Mouse (Mus musculus): Measurements from ENCODE around the gene Pcyt1a.
A peak's percentile ranks its signal among the peaks of the same experiment; 100 is the strongest.

Gene Pcyt1a

DNA sequence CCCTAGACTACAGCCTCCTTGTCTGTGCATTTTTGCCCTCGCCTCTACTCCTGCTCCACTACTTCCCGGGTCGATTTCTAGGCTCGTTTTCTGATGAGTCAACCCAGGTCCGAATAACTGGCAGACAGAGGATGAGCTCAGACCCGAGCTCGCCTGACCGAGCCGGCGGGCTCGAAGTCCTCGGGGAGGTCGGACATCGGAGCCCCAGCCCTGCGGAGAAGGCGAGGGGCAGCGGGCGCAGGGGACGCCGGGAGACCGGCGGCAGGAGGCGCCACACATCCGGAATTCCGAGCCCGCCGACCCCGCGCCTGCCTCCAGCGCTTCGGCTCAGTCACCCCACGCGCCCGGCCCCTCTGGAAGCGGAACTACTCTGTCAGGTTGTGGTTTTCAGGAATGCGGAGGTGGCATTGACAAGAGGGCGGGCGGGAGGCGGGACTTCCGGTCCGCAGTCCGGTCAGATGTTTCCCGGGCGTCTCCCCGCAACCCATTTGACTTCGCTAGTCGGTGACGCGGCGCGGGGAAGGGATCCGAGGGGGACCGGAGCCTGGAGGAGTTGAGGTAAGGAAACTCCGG lies at the start of gene Pcyt1a:
TSS of gene Pcyt1a (plus strand) at position 448 of the 573 bp plus-strand sequence.
- DNase-seq (ENCODE audit: low read depth, low spot score): peak; percentile 94

DNA sequence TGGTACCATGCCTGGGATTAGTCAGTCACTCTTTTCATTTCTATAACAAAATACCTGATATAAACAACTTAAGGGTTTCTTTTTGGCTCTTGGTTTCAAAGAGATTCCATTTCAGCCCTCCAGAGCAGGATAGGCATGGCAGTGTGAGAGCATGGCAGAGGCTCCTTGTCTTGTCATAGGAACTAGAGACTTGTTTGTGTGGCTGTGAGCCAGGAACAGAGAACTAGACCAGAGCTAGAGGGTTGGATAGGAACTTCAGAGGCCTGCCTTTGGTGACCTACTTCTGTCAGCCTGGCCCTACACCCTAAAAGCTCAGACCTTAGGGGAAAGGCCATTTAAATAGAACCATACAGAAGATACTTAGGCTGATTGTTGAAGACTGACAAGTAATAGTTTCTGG lies 47.8 kb upstream of the Pcyt1a start:
- DNase-seq (ENCODE audit: low read depth, low spot score): no peak

DNA sequence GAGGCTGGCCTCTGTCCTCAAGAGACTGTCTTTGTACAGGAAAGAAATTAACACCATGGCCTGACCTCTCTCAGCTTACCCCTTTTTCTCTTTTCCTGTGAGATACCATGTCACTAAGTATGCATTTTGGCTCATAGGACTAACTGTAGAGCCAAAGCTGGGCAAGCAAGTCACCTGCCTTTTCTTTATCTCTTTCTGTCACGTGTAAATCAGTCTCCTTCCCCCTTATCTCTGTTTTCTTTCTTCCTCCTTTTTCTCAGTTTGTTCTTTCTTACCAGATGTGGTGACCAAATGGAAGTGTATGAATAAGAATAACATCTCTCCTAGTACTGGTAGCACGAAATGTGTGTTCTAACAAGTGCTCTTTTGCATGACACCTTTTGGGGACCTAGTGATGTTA lies 45.8 kb upstream of the Pcyt1a start:
- no peak for DNase-seq (ENCODE audit: low read depth, low spot score)

DNA sequence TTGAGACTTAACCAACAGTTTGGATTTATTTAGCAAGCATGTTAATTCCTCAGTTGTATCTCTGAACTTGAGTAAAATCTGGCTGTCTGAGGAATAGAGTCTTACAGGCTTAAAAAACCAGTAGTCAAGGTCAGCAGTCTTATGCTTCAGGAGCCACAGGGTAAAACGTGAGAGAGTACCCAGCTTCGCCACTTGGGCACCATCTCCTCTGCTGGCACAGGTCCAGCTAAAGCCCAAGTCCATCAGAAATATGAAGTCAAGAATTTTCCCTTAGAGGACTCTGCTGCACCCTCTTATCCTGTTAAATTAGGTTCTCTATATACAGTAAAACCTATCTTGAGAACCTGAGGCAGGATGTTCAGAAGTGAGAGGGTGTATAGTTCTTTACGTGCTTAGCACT lies 43.9 kb upstream of the Pcyt1a start:
- DNase-seq (ENCODE audit: low read depth, low spot score): no peak

DNA sequence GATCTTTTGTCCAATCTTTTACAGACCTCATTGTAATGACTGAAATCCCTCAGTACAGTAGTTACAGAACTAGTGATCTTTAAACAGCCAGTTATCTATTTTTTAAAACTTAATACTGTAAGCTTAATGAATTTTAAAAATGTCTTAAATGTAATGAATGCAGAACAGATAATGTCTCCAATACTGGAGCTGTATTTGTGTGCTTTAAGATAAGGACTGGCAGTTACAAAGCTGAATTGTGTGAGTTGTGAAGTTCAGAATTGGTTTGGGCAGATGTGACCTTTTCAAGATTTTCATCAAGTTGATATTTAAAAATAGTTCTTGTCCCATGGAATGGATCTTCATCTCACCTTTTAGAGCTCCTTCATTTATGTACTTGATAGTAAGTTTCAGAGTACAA lies 41.7 kb upstream of the Pcyt1a start:
- no peak for DNase-seq (ENCODE audit: low read depth, low spot score)

DNA sequence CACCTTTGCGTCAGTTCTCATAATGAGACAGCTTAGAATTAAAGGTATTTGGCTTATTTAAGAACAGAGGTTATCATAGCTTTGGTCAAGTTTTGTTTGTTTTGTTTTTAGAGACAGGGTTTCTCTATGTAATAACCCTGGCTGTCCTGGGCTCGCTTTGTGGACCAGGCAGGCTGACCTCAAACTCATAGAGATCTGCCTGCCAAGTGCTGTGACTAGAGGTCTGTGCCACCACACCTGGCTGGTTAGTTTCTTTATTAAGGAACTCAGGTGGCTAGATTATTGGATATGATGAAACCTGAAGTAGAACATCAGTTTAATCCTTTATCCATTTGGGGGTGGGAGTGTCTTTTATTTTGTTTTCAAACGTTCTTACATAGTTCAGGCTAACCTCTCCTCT lies 40.9 kb upstream of the Pcyt1a start:
- DNase-seq (ENCODE audit: low read depth, low spot score): no peak

DNA sequence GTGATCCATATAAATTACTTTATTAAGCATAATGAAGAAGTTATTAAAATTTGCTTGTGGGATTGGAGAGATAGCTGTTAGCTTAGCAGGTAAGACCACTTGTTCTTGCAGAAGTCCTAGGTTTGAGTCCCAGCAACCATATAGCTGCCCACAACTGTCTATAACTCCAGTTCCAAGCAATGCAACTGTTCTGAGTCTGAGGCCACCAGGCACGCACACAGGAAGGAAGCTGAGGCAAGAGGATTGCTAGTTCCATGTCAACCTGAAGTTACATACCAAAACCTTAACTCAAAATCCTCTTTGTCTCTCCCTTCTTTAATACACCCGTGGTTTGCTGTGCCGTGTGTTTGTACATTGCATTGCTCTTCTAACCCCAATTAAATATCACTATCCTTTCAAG lies 39.8 kb upstream of the Pcyt1a start:
- no peak for DNase-seq (ENCODE audit: low read depth, low spot score)

DNA sequence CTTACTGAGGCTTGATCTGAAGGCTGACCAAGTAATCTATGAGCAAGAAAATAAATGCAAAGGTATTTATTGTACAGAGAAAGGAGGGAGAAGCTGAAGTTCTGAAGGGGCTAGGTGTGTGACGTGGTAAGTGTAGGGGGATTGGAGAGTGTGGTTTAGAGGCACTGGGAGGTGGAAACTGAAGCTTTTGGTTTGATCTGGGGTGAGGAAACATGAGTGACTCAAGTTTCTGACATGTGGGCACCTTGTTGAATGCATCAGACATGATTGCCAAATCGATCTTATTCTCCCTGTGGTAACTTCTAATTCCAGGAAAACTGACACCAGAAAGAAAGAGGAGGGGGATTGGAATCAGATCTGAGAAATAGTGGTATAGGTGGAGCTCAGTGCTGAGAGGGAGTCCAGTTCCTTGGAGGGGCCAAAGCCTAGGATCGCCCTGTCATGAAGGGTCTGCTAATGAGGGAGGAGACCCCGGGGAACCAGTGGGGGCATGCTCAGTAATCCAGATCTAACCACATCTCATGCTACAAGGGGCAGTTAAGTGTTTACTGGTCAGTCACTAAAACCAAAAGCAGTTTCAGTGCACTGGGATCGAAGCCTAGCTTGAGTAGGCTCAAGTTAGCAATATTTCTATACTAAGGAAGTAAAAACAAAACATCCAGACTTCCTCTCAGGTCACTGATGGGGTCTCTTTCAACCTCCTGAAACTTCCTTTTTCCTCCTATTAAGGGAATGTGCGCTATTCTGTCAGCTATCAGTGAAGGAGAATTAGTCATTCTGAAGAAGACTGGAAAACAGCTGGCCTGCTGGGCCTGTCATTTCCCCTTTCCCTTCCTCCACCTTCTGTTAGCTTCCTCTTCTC lies 34.8 kb upstream of the Pcyt1a start:
- DNase-seq (ENCODE audit: low read depth, low spot score): no peak

DNA sequence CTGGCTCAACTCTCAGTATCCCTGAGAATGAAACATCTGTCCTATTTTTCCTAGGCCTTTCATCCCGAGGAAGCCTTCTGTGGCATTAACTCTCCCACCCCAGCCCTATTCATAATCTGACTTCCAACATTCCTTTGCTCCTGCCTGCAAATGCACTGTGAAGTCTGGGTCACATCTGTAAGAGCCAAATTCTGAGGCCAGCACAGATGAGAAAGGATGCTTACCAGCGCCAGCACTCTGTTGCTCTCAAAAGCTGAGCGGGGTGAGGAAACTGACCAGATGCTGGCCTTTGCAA lies 34.2 kb upstream of the Pcyt1a start:
- DNase-seq (ENCODE audit: low read depth, low spot score): no peak

DNA sequence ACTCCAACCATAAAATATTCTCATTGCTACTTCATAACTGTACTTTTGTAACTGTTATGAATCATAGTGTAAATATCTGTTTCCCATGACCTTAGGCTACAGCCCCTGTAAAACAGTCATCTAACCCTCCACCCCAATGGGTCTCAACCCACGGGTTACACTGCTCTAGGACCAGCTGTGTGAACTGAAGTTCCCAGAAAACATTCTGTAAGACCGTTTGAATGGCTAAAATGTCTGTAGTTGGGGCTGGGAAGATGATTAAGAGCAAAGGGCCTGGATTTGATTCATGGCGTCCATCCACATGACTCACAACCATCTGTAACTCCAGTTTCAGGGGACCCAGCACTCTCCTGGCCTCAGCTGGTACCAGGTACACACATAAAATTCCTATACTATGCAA lies 32.5 kb upstream of the Pcyt1a start:
- no peak for DNase-seq (ENCODE audit: low read depth, low spot score)

DNA sequence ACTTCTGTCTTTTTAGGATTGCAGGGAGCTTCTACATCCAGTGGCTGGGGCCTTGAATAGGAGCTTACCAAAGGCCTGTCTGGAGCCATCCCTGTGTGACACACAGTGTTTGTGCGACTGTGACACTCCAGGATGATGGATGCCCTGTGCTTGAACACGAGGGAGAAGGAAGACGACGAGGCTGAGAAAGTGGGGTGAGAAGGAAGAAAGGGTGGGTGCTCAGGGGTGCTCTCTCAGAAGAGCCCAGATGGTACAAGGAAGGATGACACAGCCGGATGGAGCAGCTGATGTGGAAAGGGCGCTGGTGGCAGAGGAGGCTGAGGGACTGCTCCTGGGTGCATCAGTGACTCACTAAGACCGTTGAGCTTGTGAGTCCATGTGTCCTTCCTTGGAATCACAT lies 30.5 kb upstream of the Pcyt1a start, which contains the start of gene Tm4sf19:
TSS of gene Tm4sf19 (plus strand) at position 240 of the 400 bp plus-strand sequence.
- no peak for DNase-seq (ENCODE audit: low read depth, low spot score)

DNA sequence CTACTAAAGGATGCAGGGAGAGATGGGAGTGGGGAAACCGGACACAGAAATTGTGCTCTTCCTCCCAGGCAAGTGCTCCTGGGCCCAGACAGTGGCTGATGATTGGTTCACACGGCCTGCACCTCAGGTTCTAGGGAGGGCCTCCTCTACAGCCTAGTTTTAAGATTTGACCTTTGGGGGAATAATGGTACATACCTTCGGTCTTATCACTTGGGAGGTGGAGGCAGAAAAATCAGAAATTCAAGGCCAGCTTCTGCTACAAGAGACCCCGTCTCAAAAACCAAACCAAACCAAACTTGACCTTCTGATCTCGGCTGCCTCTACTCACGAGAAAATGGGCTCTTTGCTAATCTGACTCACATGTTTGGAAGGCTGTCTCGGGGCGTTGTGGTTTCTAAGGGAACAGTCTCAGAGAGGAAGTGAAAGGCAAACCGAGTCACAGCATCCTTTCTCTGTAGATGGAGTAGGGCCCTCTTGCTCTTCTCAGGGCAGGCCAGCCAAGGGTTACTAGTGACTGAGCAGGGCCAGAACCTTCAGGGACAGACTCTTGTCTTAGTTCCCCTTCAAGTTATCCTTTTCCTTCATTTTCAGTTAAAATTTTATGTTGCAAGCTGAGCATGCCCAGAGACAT lies 29.3 kb upstream of the Pcyt1a start:
- DNase-seq (ENCODE audit: low read depth, low spot score): no peak

DNA sequence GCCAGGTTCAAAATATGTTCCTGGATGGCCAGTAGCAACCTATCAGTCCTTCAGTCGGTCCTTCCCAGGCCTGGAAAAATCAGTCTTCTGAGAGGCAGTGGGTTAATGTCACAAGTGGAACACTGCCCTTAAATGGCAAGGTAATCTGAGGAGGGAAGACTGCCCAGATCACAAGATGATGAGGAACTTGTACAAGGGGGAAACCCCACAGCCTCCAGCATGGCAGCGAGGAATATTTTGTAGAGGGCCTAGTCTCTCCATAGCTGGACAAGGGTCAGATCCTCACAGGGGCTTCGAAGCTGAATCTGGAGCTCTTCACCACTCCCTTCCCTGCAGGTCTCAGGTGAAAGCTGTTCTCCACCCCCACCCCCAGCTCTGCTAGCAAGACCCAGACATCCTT lies 27.9 kb upstream of the Pcyt1a start:
- DNase-seq (ENCODE audit: low read depth, low spot score): no peak

DNA sequence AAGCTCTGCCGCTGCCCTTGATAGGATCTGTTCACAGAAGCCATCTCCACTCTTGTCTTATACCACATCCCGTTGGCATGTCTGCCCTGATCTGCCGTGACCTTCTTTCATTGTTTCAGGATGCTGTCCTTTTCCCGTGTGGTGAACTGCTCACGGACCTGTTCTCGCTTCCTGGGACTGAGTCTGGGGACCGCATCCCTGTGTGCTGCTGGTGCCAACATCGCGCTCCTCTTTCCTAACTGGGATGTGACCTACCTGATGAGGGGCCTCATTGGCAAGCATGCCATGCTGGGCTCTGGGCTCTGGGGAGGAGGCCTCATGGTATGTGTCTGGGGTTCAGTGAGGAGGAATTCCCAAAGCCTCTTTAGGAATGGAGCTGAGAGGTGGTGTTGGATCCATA lies 25.0 kb upstream of the Pcyt1a start:
- DNase-seq (ENCODE audit: low read depth, low spot score): no peak

DNA sequence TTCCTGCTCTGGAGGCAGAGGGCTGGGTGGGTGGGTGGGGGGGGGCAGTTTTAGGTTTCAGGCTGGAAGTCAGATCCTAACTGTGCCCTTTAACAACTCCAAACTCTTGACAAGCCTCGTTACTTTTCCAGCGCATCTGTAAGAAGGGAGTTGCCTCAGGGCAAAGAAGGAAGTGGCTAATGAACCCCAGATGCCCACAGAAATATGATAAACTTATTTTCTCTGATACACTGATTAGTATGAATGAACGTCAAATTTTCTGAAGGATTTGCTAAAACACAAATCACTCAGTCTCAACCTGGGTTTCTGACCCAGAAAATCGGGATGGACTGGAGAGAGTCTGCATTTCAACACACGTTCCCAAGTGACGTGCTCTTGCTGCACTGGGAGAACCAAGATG lies 24.1 kb upstream of the Pcyt1a start:
- DNase-seq (ENCODE audit: low read depth, low spot score): no peak

DNA sequence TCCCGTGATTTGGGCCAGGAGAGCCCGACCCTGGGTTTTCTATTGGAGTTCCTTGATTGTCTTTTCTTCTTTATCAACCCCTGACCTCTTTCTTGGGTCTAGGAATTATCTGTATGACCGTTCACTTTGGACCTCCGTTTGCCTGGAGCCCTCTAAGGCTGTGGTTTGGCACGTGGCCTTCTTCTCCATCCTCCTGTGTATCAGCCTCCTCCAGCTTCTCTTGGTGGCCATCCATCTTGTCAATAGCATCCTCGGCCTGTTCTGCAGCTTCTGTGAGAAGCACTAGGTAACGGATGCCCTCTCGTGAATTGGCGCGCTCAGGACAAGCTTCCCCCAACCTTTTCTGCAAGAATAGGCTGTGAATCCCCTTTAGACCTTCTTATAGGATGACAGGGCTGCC lies 23.0 kb upstream of the Pcyt1a start:
- no peak for DNase-seq (ENCODE audit: low read depth, low spot score)

DNA sequence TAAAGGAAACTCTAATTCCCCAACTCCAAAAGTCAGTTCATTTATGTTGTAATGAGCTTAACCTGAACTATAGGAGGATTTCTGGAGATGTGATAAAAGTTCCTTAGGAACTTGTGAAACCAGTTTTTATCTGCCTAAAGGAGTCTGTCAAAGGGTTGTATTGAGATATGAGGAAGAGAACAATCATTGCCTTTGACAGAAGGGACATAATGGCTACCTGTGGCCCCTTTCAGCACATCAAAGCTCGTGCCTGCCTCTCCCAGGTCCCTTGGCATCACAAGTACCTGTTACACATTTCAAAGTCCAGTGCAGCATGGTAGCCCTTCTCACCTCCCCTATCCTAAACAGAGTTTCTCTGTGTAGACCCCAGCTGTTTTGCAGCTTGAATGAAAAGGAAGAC lies 13.3 kb upstream of the Pcyt1a start:
- no peak for DNase-seq (ENCODE audit: low read depth, low spot score)

DNA sequence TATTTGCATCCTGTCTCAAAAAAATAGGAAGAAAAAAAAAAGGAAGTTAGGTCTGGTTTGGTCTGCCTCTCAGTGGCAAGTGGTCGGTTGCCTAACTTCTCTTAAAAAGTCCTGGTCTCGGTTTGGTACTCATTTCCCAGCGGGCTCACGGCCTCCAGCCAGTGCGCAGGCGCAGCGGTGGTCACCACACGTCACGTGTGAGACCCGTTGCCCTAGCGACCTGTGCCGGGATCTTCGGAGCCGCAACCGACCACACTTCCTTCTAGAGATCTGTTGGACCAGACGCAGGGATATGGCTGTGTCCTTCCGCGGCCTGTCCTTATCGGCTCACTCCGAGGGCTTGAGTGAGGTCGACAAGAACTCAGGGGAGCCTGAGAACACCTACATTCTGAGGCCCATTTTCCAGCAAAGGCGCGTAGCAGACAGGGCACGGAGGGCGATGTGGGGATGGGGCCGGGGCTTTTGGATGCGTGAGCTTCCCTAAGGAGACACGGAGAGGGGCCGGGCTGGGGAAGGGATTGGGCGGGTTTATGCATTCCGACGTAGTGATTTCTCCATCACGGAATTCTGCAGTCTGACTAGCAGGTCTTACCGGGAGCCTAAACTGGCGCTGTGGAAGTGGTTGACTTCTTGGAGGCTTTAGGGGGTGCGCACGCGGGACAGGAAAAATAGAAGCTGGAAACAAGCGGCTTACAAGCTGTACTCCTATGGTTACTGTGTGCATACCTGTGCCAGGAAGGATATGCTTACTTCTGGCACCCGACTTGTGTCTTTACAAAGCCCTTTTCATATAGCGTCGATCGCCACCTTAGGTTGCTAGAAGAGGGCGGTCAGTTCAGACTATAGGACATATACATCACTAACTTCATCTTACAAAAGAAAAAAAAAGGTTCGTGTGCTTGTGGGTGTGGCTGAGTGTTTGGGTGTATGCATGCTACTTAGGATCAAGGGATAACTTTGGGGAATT lies 10.9 kb upstream of the Pcyt1a start, which contains the start of gene Tctex1d2:
TSS of gene Tctex1d2 (plus strand) at position 186 of the 967 bp plus-strand sequence.
- DNase-seq (ENCODE audit: low read depth, low spot score): peak; percentile 91

DNA sequence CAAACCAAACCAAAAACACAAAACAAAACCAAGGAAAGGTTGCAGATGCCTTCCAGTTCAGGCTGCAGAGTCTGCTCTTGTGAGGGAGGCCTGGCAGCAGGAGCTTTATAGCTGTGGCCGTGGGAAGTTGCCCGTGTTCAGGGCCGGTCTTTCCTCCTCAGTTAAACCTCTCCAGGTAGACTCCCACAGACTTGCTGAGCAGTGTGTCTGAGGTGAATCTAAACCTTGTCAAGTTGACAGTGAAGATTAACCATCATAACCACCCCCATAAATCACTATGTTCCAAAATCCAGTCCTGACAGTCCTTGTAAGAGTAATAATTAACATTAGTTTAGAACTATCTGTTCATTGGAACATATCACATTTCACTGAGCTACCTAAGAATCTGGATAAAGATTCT lies 3.2 kb upstream of the Pcyt1a start:
- DNase-seq (ENCODE audit: low read depth, low spot score): no peak

DNA sequence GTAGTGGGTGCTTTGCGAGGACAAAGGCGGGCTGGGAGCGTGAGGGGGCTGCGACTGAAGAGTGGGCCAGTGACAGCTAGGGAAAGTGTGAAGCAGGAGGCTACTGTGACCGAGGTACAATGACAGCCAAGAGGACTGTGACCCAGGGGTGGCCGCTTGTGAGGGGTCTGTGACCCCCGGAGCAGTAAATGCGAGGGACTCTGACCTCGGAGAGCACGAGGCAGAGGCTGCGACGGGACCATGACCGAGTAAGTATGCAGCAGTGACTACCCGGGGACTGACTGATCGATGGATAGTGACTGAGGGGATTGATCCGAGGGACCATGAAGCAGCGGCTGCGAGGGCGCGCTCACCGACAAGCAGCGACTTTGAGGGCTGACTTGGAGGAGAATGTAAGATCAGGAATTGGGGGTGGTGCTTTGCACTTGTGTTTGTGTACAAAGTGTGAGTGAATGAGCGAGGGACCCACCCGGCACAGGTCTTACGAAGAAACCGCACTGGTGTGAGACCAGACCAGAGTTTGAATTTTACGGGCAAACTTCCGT lies 398 bp downstream of the Pcyt1a start:
- DNase-seq (ENCODE audit: low read depth, low spot score): no peak

DNA sequence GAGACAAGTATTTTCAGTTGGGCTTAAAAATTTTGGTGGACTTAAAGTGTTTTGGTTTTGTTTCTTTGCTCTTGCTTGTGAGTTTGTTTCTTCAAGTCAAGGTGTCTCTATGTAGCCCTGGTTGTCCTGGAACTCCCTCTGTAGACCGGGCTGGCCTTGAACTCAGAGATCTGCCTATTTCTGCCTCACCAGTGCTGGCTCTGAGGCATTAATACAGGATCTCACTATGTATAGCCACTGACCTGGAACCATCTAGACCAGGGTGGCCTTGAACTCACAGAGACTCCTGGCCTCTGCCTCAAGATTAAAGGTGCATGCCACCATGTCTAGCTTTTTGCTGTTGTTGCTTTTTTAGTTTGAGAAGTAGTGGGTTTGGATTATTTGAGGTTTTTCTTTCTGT lies 1.2 kb downstream of the Pcyt1a start:
- DNase-seq (ENCODE audit: low read depth, low spot score): no peak

DNA sequence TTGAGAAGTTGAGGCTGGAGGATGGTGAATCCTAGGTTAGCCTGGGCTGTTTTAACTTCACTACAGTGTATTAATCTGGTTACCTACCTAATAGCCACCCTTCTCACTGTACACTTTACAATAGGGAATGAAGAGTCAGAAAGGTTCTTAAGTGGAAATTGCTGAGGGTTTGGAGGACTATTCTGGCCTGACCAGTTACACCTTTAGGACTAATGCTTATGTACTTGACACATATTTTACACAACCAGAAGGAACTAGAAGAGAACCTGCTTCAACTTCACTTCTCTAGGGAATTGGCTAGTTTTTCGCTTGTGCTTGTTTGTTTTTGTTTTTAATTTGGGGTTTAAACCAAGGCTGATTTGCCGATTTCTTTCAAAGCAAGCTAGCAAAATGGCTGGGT lies 2.4 kb downstream of the Pcyt1a start:
- DNase-seq (ENCODE audit: low read depth, low spot score): no peak
